Mouse (Mus musculus): Measurements from ENCODE around the gene Ctnnb1. TPM values are rescaled to one million over a fixed set of nuclear protein-coding genes. Genes with fewer than 3 reads are reported as not detected.

The Ctnnb1 gene
- polyA plus RNA-seq, 1 experiment from 2014 or later: 363 TPM

DNA sequence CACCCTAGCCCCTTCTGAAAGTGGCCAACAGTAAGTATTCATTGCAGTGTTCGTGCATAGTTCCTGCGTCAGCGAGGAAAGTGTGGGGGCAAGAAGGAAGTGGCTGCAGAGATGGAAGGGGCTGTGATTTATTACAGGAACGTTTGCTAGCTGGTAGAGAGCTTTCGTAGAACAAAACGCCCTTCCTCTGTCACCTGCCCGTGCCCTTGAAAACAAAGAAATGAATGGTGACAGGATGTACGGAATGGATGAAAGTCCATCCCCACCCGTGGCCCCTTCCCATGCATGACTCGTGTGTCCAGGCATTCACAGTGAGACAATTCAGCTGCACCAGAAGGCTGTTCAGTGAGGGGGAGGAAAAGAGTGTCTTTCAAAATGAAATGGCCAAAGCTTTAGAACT lies 35.0 kb upstream of the Ctnnb1 start:
- peak; percentile 40; the same call in 1 of the 2 replicates for ATAC-seq
- TF ChIP-seq CTCF (IDR thresholded peaks at IDR 0.05; ENCODE audit: low read depth): no peak
- H3K9ac ChIP-seq (ENCODE audit: low read depth, low read length): no peak overlapping the region; the same call in 1 of the 2 replicates
- no peaks in the 10 kb centered on the region for H3K27me3 ChIP-seq (replicated peaks; ENCODE audit: control insufficient read depth, insufficient read depth, low read length)
- no peaks in the 10 kb centered on the region for H3K36me3 ChIP-seq (ENCODE audit: control insufficient read depth, insufficient read depth)
- peak overlapping the region; percentile 63 for H3K27ac ChIP-seq (ENCODE audit: low read depth, low read length)
- no peak overlapping the region for H3K4me3 ChIP-seq (ENCODE audit: low read depth, low read length)
- H3K4me1 ChIP-seq (replicated peaks; ENCODE audit: control insufficient read depth, insufficient read depth, low read length): peaks cover 10% of the 10 kb centered on the region; the same call in 1 of the 2 replicates
- no peaks in the 10 kb centered on the region for H3K9me3 ChIP-seq (ENCODE audit: control insufficient read depth)
- H3K4me2 ChIP-seq (replicated peaks; ENCODE audit: low read depth): peak overlapping the region; percentile 55
- 18% methylated on average over 10 of the region's 10 CpGs for WGBS

DNA sequence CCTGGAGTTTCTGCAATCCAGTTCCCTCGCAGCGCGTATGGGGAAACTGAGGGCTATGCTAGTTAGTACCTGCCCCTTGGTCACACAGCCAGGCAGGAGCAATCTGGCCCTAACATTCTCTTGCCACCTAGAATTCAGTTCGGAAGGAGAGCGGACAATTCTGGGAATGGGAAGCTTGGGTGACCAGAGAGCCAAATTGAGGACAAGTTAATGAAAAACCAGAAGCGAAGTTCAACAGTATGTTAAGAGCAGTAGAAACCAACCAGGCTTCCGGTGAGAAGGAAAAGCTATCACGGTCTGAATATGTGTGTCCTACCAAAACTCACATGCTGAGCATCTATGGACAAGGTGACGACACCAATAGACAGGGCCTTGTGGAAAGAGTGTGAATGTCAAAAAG lies 34.6 kb upstream of the Ctnnb1 start:
- no peaks in the 10 kb centered on the region for H3K9me3 ChIP-seq (ENCODE audit: control insufficient read depth)
- no peak overlapping the region for H3K9ac ChIP-seq (ENCODE audit: low read depth, low read length)
- H3K36me3 ChIP-seq (ENCODE audit: control insufficient read depth, insufficient read depth): no peaks in the 10 kb centered on the region
- peak overlapping the region; percentile 55 for H3K4me2 ChIP-seq (replicated peaks; ENCODE audit: low read depth)
- peaks cover 10% of the 10 kb centered on the region; the same call in 1 of the 2 replicates for H3K4me1 ChIP-seq (replicated peaks; ENCODE audit: control insufficient read depth, insufficient read depth, low read length)
- WGBS: 74% methylated on average over 9 of the region's 9 CpGs
- H3K4me3 ChIP-seq (ENCODE audit: low read depth, low read length): no peak overlapping the region
- no peak for TF ChIP-seq CTCF (IDR thresholded peaks at IDR 0.05; ENCODE audit: low read depth)
- no peak overlapping the region for H3K27ac ChIP-seq (ENCODE audit: low read depth, low read length)
- no peaks in the 10 kb centered on the region for H3K27me3 ChIP-seq (replicated peaks; ENCODE audit: control insufficient read depth, insufficient read depth, low read length)
- ATAC-seq: no peak

DNA sequence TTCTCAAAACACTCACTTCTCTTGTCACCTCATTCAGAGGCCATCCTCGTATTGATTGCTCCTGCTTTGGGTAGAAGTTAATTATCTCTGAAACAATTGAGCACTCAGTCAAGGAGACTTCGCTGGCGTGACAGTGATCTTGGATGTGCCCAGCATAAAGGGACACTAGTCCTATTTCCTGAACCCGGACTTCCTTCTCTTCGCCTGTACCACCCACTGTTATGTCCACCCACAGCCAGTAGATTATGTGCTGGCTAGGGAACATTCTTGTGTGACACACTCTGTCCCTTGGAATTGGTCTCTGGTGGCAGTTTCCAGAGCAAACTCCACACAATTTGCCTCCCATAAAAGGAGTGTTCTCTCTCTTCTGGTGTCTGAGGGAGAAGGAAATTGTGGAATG lies 32.5 kb upstream of the Ctnnb1 start:
- no peak overlapping the region for H3K4me2 ChIP-seq (replicated peaks; ENCODE audit: low read depth)
- H3K36me3 ChIP-seq (ENCODE audit: control insufficient read depth, insufficient read depth): no peaks in the 10 kb centered on the region
- no peak for TF ChIP-seq CTCF (IDR thresholded peaks at IDR 0.05; ENCODE audit: low read depth)
- no peak for ATAC-seq
- H3K4me1 ChIP-seq (replicated peaks; ENCODE audit: control insufficient read depth, insufficient read depth, low read length): peaks cover 17% of the 10 kb centered on the region; the same call in 1 of the 2 replicates
- no peak overlapping the region for H3K4me3 ChIP-seq (ENCODE audit: low read depth, low read length)
- 52% methylated on average over 5 of the region's 5 CpGs for WGBS
- H3K9ac ChIP-seq (ENCODE audit: low read depth, low read length): no peak overlapping the region
- H3K27me3 ChIP-seq (replicated peaks; ENCODE audit: control insufficient read depth, insufficient read depth, low read length): no peaks in the 10 kb centered on the region
- peak overlapping the region; percentile 47 for H3K27ac ChIP-seq (ENCODE audit: low read depth, low read length)
- H3K9me3 ChIP-seq (ENCODE audit: control insufficient read depth): no peaks in the 10 kb centered on the region

DNA sequence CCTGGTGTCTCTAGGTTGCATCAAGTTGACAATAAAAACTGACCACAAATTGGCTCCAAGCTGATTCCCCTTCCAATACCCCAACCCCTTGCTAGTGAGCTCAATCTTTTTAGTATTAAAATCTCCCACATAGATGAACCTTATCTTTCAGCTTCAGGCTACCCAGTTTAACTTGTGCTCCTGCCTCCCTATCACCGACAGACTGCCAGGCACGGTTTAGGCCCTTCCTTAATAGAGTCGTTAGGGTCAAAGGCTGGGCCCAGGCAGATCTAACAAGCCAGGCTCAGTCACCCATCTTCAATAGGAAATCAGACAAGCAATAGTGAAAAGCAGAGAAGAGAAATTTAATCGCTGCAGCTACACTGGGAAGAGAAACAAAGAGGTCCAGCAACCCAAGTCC lies 31.7 kb upstream of the Ctnnb1 start:
- H3K27me3 ChIP-seq (replicated peaks; ENCODE audit: control insufficient read depth, insufficient read depth, low read length): no peaks in the 10 kb centered on the region
- no peak for ATAC-seq
- peaks cover 21% of the 10 kb centered on the region for H3K4me1 ChIP-seq (replicated peaks; ENCODE audit: control insufficient read depth, insufficient read depth, low read length)
- no peak for TF ChIP-seq CTCF (IDR thresholded peaks at IDR 0.05; ENCODE audit: low read depth)
- H3K9ac ChIP-seq (ENCODE audit: low read depth, low read length): no peak overlapping the region
- no peaks in the 10 kb centered on the region for H3K36me3 ChIP-seq (ENCODE audit: control insufficient read depth, insufficient read depth)
- peak overlapping the region; percentile 47; the same call in 1 of the 2 replicates for H3K27ac ChIP-seq (ENCODE audit: low read depth, low read length)
- H3K4me2 ChIP-seq (replicated peaks; ENCODE audit: low read depth): no peak overlapping the region
- WGBS: 42% methylated on average over 4 of the region's 4 CpGs
- H3K4me3 ChIP-seq (ENCODE audit: low read depth, low read length): no peak overlapping the region
- H3K9me3 ChIP-seq (ENCODE audit: control insufficient read depth): no peaks in the 10 kb centered on the region

DNA sequence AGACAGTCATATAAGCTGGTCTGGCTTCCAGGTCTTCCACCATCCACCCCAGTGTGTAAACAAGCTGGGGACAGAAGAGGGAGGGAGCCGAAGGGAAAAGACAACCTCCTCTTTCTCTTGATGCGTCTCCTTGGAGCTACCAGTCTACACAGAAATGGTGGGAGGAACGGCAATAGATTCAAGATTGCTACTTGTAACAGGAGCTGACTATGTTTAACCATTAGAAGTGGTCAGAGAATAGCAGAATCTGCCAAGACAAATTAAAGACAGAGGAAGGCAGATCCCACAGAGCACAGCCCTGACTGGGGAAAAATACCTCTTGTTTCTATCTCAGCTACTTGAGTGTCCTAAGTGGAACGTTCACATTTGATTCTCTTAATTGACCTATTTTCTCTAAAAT lies 29.2 kb upstream of the Ctnnb1 start:
- no peak for ATAC-seq
- Histone ChIP-seq H3K9me3 (ENCODE audit: control insufficient read depth) (no peaks in the 10 kb centered on the region), H3K4me2 (replicated peaks; ENCODE audit: low read depth) (no peak overlapping the region), H3K27me3 (replicated peaks; ENCODE audit: control insufficient read depth, insufficient read depth, low read length) (no peaks in the 10 kb centered on the region), H3K4me3 (ENCODE audit: low read depth, low read length) (no peak overlapping the region), H3K36me3 (ENCODE audit: control insufficient read depth, insufficient read depth) (no peaks in the 10 kb centered on the region), H3K4me1 (replicated peaks; ENCODE audit: control insufficient read depth, insufficient read depth, low read length) (peaks cover 15% of the 10 kb centered on the region), H3K27ac (ENCODE audit: low read depth, low read length) (peak overlapping the region; percentile 95), H3K9ac (ENCODE audit: low read depth, low read length) (no peak overlapping the region)
- TF ChIP-seq CTCF (IDR thresholded peaks at IDR 0.05; ENCODE audit: low read depth): no peak
- 36% methylated on average over 4 of the region's 4 CpGs for WGBS

- WGBS: 29% methylated on average over 12 of the region's 12 CpGs
- peak overlapping the region; percentile 48 for H3K4me2 ChIP-seq (replicated peaks; ENCODE audit: low read depth)
- ATAC-seq: peak; percentile 94
- no peaks in the 10 kb centered on the region for H3K27me3 ChIP-seq (replicated peaks; ENCODE audit: control insufficient read depth, insufficient read depth, low read length)
- peak overlapping the region; percentile 22; the same call in 1 of the 2 replicates for H3K9ac ChIP-seq (ENCODE audit: low read depth, low read length)
- no peaks in the 10 kb centered on the region for H3K9me3 ChIP-seq (ENCODE audit: control insufficient read depth)
- TF ChIP-seq CTCF (IDR thresholded peaks at IDR 0.05; ENCODE audit: low read depth): no peak
- peak overlapping the region; percentile 95 for H3K27ac ChIP-seq (ENCODE audit: low read depth, low read length)
- H3K36me3 ChIP-seq (ENCODE audit: control insufficient read depth, insufficient read depth): no peaks in the 10 kb centered on the region
- peaks cover 15% of the 10 kb centered on the region for H3K4me1 ChIP-seq (replicated peaks; ENCODE audit: control insufficient read depth, insufficient read depth, low read length)
- no peak overlapping the region for H3K4me3 ChIP-seq (ENCODE audit: low read depth, low read length)
Observed at GRCm38 (mm10) chr9:120900338-120901274, 28.4 kb upstream of the Ctnnb1 start.

Data from intestine, postnatal 0 days (tissue).